Mouse (Mus musculus) urinary bladder, postnatal 0 days (tissue): ENCODE measurements around the gene Prmt3. TPM values are rescaled to one million over a fixed set of nuclear protein-coding genes. Genes with fewer than 3 reads are reported as not detected.

Experiments used
- polyA plus RNA-seq: library from polyadenylated mRNA; unstranded; fragments of >200 nt; fragmentation: Nextera tagmentation; extraction: Ambion mirVana; gene quantifications from 2 replicates; pipeline ENCODE4 v1.2.1, GENCODE M21; 2015

The Prmt3 gene
- polyA plus RNA-seq, result 25.4 and 27.5 TPM in 2 replicates

DNA sequence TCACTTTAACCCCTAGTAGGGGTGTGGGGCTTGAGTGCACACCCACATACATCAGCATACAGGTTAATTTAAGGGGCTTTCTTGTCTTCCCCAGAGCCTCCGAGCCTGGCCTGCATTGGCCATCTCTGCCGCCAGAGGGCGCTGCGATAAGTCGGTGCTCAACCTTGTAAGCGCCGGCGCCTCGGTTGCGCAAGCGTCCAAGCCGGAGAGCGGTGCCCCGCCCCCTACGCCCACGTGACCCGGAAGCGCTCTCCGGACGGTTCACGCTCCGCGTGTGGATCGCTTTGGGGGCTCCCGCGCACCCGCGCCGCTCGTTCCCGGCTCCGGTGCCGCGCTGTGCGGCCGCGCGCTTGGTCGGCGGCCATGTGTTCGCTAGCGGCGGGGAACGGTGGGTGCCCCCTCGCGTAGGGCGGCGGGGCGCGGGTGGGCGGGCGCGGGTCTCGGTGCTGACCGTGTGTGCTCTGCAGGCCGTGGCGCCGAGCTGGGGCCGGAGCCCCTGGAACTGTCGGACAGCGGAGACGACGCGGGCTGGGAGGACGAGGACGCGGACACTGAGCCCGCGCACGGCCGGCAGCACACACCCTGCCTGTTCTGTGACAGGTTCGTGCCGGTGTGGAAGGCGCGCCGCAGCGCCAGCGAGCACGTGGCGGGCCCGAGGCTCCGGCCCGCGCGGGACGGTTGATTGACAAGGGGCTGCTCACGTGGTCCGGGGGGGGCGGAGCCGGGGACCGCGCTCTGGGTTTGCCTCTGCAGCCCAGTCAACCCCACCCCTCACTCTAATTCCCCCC lies at the start of gene Prmt3:
Gene Prmt3, plus strand, starts transcription at position 233 of the 788 bp plus-strand sequence.

DNA sequence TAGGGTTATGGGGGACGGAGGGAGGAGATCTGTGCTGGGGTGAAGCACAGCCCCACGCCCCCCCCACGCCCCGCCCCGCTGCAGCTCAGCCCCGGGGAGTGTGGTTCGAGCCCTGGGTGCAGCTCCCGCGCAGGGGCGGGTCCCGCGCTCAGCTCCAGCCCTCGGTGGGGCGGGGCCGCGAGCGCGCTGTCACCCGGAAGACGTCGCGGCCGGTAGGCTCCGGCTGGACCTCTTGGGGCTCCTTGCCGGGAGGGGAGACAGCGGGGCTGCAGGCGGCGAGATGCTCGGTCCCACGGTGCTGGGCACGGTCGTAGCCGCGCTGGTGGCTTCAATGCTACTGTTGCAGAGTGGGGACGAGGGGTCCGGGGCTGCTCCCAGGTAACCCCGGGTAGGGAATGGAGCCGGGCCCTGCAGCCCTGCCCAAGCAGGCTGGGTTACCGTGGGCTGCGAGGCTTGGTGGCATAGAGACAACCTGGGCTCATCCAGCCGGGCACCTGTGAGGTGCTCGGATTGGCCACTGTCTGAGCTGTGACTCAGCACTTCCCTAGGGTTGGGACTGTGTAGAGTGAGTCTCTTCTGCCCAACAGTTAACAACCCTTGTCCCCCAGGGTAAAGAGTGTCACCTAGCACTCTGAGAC lies 19.1 kb upstream of the Prmt3 start, which contains the start of gene Htatip2:
Gene Htatip2, plus strand, starts transcription at position 182 of the 638 bp plus-strand sequence.

Other genes with a start within 250 kb of the Prmt3 start
- gene Dbx1, start 141.5 kb upstream of the Prmt3 start, polyA plus RNA-seq, result not detected in 2 replicates
- 33.8 and 36.3 TPM in 2 replicates for gene Htatip2, start 19.2 kb upstream of the Prmt3 start, polyA plus RNA-seq
- gene Slc6a5, start 131.8 kb downstream of the Prmt3 start, polyA plus RNA-seq, result not detected in 2 replicates
- gene Nell1, start 196.5 kb downstream of the Prmt3 start, polyA plus RNA-seq, result 0.71 and 1.1 TPM in 2 replicates